Mouse (Mus musculus) kidney, postnatal 25 days (tissue): ENCODE results near the gene Glod4.

Experiments
- DNase-seq, 2 experiments: peaks; one replicate each; pipeline ENCODE4 v3.0.0; 2021; ENCODE audit warnings: mixed read lengths in 2 of 2

Glod4 gene

DNA sequence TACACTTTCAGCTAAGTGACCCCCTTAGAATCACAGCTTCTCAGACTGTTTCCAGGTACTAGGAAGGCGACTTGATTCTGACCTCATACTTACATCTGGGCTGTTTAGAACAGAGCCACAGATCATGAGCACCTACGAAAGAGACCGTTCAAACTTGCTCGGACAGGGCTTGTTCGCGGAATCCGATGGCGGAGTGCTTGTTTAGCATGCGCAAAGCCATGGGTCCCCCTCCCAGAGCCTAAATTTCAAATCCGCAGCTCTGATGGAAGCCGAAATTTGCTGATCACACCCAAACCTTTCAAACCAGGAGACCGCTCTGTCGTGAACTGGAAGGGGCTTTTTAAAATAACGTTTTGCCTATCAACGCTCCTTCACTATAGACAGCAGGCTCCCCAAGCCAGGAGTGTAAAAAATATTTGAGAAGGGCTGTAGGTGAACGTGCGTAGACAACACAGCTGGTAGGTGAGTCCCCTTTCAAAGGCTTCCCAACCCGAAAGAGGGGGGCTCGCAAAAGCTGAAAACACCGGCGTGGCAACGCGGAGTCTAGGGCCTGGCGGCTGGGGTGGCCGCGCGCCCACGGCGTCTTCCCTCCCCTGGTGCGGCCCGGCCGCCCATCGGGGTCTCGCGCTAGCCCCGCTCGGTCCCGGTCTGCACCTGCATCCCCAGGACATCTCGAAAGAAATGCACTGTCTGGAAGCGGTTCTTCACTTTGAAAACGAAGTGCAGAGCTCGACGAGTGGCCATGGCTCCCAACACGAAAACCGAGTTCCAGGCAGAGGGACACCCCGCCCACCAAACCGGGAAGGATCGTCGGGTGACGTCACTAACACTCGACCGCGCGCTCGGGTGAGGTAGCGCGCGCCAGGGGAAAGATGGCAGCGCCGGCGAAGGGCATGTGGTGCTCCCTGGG lies at the start of gene Glod4, which contains the start of gene Mrm3:
TSS of gene Glod4 (minus strand) at position 825 of the 910 bp plus-strand sequence.
TSS of gene Mrm3 (plus strand) at position 815 of the 910 bp plus-strand sequence.
- DNase-seq: peak; percentile 94 to 95

DNA sequence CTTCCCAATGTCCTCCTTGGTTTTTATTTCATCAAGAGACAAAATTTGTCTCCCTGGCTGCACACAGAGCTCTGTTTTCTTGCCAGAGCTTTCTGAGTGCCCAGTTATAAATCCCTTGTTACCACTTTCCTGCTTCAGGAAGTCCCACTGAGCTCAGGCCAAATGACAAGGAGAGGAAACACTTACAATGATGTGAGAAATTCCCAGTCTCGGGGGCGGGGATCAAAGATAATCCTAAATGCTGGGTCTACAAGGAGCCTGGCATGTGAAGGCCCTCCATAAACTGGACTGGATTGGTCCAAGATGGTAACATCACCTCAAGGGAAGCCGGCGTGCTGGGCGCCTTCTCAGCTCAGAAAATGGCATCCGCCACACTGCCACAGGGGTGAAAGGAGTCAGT lies 49.3 kb upstream of the Glod4 start:
- peak; percentile 59 to 68 for DNase-seq

DNA sequence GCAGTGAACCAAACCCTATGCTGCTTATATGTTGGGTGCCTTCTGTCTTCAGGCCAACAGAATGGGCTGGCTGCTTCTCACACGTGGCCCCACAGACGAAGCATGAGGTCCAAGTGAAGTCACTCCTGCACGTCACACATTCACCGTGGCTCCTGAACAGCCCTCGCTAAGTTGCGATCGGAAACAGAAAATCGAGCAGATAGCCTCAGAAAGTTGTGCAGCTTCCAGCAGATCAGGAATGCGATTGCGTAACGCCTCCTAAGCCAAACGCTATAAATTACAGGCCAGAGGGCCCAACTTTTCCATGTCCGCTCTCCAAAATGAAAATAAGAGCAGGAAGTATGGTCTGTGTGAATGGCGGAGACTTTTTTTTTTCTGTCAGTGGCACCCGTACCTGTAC lies 48.9 kb upstream of the Glod4 start:
- DNase-seq: peak; percentile 73 to 76

DNA sequence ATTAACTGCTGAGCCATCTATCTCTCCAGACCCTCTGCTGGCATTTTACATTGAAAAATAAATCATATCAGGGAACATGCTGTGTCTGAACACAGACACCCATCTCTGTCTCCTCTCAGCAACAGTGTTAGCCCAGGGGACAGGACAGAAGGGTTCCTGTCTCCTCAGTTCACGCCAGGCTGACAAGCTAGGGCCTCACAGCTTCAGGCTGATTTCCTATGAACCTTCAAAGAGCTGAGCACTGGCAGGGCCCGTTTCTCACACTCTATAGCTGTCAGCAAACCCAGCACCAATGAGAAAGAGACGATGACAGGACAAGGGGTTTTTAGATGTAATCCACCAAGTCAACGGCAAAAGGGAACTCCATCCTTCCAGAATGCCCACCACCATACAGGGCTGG lies 48.4 kb upstream of the Glod4 start:
- DNase-seq: no peak

DNA sequence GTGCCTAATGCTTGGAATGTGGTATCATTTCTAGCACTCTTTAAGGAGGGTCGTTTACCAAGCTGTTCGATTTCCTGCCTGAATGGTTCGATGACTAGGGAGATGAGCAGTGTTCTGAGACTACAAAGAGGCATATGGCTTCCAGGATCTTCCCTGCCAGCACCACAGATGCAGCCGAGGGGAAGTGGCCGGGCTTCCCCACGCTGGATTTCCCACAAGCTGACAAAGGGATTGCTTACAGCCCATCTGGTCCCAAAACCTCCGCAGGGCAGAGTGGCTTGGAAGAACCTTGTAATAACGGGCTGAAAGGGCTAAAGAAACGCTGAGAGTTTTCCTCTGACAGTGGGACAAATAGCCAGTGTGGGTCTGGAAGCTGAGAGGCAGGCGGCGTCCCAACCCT lies 46.8 kb upstream of the Glod4 start:
- DNase-seq: no peak

DNA sequence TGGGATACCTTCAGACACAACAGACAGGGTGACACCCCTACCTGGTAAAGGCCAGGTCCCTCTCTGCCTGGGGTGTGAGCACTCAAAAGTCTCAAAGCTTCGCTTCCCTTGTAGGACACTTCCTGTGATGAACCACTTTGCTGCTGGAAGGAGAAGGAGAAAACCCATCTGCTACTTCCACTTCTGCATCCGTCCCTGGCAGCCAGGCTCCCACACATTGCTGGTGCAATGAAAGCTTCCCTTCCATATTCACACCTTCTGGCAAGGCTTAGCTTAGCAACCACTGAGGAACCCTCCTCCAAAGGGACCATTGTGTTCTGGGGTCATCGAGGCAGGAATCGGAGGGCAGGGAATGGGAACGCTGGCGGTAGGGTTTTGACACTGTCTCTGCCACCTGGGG lies 45.1 kb upstream of the Glod4 start:
- DNase-seq: no peak

DNA sequence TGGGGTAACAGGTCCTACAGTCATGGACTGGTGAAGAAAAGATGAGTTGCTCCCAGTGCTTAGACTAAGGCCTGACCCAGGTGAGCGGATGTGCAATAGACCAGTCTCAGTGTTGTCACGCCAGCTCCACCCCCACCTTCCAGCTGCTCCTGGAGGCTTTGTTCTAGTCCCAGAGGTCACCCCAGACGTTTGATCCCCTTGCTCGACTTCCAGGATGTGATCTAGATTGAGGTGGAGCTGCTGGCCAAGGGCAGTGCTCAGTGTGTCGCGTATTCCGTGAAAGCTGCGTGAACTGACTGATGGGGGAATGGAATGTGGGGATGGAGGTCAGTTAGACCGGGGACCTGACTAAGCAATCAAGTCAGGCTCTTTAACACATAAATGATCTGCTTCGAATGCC lies 43.8 kb upstream of the Glod4 start:
- no peak for DNase-seq

DNA sequence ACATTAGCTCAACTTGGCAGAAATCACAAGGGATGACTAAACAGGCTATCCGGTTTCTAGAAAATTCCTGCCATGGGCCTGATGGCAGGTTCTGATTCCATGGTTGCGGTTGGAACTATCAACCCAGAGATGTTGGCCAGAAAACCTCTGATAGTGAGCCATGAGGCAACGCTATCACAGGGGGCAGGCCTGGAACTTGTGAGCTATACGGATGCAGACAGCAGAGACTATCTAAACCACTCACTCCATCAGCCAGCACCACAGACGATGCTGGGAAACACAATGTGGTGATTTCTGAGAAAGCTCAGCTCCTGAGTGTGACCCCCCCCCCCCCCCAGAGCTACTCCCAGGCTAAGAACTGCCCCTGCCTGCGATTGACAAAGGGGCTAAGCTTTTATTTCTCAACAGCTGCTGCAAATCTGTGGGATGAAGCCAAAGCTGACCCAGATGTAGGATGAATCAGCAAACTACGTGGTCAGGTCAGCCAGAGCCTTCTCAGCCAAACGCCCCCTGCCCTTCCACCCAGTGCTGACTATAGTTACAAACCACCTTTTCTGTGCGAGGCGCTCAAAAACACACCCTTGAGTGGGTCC lies 43.1 kb upstream of the Glod4 start:
- DNase-seq: no peak

DNA sequence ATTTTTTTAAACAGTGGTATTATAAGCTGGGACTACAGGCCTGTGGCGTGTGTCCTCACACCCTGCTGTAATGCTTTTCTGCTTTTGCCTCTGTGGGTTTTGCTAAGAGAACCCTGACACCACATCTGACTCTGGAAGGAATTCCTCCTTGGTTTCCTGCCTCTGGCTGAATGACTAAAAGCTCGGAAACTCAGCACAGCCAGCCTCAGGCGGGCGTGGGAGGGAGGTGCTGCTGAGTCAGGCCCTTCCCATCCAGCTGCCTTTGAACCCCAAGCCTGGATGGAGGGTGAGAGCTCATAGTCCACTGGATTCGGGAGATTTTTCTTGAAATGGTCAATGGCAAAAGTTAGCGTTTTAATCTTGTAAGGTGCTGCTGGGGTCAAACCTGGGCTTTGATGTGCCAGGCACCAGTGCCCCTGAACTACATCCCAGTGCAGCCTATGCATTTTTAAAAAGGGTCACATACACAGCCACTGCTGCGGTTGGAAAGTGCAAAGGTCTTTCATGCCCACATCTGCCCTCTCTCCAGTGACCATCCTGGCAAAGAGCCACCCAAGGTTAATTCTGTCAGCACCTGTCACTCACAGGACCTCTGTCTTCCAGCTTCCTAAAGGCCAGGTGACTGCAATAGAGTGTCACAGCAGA lies 42.0 kb upstream of the Glod4 start:
- DNase-seq: peak; percentile 82 to 90

DNA sequence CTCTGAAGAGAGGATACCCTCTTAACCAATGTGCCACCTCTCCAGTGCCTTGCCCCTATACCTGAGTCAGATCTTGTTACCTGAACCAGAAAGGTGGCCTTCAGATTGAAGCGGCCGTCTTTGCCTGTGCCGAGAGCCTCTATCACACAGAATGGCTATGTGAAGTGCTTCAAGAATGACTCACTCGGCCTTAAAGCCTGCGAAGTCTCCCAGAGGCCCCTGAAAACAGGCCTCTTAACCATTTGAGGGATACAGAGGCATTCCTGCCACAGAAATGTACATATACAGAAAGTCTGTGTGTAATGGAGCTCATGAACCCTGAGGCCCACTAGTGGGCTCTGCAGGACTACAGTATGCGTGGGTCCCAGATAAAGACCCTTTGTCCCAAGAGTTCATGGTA lies 40.3 kb upstream of the Glod4 start:
- DNase-seq: no peak

DNA sequence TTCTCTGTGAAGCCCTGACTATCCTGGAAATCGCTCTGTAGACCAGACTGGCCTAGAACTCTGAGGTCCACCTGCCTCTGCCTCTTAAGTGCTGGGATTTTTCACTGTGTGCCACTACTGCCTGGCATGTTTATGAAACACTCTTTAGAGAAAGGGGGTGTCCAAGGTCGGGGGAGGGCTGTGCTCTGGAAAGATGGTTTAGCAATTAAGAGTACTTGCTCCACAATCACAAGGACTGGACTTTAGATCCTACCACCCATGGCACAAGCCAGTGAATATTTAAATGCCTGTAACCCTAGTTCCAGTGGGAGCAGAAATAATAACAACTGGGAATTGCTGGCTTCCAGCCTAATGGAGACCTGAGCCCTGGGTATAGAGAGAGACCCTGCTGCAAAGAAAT lies 36.4 kb upstream of the Glod4 start:
- peak; percentile 35 to 70 for DNase-seq

DNA sequence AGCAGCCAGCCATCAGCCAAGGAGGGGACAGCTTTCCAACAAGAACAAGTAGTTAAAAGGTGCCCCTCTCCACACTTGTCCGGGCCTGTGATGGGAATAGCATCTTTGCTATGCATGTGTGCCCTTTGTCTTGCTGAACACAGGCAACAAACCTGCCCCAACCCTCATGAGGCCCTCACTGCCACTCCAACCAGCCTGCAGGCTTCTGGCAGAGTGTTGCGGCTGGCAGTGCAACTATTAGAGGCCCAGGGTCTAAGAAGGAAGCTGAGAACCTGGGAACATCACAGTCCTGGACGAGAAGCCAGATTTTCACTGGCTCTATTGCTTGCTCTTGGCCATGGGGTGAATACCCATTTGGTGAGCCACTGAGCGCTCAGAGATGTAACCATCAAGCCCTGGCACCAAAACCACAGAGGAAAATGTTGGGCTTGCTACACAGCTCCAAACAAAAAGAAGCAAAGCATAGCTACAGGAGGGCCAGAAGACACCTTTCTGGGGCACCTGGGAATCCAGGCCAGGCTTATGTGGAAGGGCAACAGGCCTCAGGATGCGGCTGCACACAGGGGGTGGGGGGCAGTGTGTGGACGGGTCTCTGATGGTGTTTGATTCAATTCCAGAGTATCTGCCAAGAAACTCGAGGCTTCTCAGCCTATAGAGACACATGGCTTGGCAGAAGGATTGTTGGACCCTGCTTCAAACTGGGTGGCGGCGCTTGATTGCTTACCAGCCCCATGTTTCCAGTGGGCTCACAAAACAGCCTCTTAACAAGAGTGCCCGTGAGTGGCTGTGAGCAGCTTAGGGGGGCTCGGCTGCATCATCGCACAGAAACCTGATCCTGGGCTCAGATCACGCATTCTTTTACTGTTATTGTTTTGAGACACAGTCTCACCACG lies 35.7 kb upstream of the Glod4 start:
- no peak for DNase-seq

DNA sequence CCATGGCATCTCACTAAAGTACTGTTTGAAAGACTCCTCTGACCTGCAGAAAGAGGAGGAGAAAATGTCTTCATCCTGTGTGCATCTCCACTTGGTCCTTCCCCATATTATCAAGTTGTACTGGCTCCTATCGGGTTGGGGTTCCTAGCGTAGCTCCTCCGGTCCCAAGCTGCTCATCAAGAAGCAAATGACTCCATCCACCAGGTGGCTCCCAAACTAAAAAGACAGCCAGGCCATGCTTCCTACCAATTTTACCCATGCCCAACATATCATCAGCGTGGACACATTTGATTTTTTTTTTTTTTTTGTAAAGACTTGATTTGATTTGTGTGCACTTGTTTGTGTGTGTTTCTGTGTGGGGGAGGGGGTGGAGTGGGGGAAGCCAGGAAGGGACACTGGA lies 28.9 kb upstream of the Glod4 start:
- peak in 1 of 2 experiments; percentile 61 for DNase-seq

DNA sequence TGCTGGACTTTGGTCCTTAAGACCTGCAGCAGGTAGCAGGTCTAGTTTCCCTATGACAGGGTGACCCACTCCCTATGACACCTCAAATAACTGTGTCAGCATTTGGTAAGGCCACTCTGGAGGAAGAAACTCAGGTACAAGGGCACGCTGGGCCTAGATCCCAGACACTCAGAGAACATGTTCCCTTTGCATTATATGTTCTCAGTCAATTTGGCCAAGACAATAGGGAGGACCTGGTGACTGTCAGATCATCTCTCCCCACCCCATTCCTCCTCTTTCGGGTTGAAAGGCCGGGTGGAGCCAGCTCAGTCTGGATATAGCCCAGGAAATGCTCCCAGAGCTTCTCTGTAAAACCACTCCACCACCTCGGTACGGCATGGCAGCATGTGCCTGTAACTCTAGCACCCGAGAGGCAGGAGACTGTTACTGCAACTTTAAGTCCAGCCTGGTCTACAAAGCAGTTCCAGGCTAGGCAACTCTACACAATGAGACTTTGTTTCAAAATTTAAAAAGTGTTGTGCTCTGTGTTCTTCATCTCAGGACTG lies 25.1 kb upstream of the Glod4 start:
- DNase-seq: no peak

DNA sequence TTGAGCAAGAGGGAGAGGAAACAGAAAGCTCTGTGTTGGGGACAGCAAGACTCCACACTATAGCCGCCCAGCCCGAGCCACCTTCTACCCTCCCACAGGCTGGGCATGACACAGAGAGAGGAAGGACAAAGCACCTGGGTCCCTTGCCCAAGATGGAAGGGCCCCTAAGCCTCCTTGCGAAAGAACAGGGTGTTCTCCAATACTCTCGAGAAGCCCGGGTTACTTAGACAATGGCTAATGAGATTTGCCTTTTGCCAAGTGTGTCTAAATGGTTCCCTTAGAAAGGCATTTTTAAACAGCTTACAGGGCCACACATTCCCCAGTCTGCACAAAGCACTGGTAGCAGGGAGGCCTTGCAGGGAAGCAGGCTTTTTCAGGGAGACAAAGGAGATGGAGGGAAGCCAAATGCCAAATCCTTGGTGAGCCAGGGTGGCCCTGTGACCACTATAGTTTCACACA lies 24.5 kb upstream of the Glod4 start:
- no peak for DNase-seq

DNA sequence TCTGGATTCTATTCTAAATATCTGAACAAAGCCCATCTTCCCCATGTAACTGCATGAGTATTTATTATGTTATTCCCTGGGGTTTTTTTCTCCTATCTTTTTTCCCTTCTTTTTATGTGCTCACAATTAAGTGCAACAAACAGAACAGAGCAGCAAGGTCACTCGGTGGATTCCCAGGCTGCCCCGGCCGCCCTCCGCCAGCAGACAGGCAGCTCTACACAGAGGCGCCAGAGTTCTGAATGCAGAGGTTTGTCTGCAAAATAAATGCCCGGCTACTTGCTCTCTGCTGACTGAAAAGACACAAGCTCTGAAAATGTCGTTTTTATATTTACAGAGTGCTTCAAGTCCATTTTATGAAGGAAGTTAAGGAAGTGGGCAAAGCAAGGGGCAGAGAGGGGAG lies 24.0 kb upstream of the Glod4 start:
- no peak for DNase-seq

DNA sequence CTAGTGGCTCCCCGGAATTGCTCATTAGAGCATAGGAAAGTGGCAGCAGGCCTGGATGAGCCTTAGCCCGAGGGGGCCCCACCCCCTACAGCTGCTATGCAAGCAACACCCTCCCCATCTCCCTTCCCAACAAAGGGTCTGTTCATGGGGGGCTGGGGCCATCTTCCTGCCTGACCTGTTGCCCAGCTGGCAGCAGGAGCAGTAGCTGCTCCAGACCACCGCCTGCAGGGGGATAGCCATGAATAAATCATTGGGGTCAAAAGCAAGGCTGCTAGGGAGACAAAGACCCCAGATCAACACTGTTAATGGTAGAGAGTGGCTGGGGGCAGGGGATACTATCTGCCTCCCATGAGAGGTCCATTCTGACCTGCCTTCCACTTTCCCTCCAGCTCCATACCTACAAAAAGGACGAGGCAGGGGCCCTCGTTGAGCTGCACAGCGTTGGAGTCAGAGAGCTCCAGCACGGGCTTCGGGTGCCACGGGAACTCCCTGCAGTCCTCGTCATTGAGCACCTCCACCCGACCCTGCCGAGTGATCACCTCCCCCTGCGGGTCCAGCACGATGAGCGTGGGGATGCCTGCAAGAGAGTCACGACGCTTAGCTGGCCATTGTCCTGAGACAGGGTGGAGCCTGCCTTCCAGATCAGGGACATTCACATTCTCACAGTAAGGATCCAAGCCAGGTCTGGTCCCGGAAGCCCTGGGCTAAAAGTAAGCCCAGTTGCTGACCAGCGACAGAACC lies 19.3 kb upstream of the Glod4 start:
- DNase-seq: no peak

DNA sequence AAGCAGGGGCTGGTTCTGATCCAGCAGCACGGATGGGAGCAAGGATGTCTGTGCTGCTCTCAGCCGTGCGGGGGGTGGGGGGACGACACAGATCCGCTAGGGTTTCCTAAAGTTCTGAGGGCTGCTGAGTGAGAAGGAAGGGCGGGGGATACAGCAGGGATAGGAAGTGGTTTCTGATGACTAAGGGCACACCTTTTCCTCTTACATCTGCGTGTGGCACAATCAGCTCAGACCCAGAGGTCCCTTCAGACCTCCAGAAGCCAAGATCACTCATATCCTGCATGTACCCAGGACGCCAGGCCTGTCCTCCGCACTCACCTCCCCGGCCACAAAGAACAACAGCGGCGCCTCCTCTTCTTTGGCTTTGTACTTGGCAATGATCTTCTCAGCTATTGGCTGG lies 17.7 kb upstream of the Glod4 start:
- DNase-seq: peak; percentile 17 to 67

DNA sequence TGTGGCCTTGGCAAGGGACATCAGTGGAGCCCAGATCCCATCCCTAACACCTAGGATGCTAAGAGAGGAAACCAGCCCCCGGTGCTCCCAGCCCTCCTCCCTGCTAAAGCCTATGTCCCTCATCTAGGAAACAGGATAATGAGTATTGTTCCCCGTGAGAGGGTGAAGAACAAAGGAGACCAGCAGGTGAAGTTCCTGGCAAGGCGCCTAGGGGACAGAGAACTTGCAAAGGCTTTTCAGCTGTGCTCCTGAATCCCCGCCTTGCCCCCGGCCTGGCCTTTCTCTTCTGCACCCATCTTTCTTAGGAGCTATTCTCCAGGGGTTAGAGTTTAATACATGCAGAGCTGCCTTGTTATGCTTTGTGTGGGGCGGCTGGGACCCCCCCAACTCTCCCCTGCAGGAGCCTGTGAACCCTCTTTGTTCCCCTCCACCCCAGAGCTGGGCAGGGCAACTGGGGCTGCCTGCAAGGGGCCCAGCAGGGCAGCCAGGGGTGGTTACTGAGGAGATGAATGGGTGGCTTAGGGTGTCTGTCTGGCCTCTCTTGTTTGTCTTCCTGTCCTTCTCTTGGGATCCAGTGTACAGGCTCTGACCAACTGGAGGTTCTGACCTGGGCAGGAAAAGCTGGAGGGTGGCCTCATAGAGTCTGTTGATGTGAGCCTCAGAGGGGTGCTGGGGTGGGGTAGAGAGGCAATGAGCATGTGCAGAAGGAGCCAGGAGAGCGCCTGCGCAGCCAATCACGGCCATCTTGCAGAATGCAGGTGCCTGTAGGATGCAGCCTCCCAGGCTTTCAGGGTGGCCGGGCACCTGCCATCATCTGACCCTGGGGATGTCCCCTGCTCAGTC lies 16.9 kb upstream of the Glod4 start:
- DNase-seq: no peak

DNA sequence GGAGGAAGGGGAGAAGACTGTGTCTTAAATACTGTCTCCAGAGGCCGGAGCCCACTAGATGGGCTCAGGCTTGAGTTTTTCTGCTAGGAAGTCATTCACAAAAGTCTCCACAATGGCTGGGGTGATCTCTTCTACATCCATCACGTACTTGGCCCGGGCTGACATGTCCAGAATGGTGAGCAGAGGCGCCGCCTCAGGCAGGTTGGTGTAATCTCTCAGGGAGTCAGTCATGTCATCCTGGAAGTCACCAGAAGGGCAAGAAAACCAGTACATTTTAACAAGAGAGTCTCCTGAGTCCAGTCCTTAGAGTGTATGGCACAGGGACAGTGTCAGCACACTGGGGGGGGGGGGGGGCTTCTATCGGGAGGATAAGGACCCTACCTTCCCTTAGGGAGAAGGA lies 15.0 kb upstream of the Glod4 start:
- DNase-seq: no peak

DNA sequence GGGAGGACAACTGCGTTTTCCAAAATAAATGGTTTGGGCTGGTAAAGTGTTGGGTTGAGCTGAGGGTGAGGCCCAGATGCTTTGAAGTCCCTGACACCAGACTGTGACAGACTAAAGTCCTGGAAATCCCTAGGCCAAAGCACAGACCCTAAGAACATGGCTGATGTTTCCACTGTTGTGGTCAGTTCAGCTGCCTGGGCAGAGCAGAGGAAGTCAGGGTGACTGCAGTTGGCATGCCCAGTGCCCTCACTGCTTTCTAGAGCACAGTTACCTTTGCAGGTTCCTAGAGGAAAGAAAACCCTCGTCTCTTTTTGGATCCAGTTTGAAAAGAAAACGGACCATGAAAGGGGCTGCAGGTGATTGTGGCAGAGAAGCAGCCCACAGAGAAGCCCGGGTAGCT lies 13.9 kb upstream of the Glod4 start:
- DNase-seq: no peak
